Mouse (Mus musculus) heart, adult 2 months (tissue): ENCODE measurements around the gene Mst1.

Experiments used
- CTCF ChIP-seq: fragments of 200-600 bp; IDR thresholded peaks from 2 replicates; pipeline ENCODE4 v1.8.1; 2022; ENCODE audit warnings: antibody characterized with exemption, mild to moderate bottlenecking, moderate library complexity
- EP300 ChIP-seq: fragments of 200-500 bp; IDR thresholded peaks from 2 replicates; pipeline ENCODE4 v1.6.1; 2011; ENCODE audit warnings: low read depth, low read length, control low read depth; ENCODE audit not compliant: insufficient read depth
- POLR2A ChIP-seq: fragments of 200-500 bp; IDR thresholded peaks from 2 replicates; pipeline ENCODE4 v1.6.1; 2011; ENCODE audit warnings: mild to moderate bottlenecking, low read depth, low read length, control low read depth; ENCODE audit not compliant: insufficient read depth

GRCm38 (mm10) chr9:108051931-108052220 is 28.4 kb upstream of the Mst1 start:
- TF ChIP-seq POLR2A, result no peak
- TF ChIP-seq CTCF, result no peak
- TF ChIP-seq EP300, result no peak
